Mouse (Mus musculus): ENCODE measurements at regions not wholly inside any gene's neighbourhood (a gene's known extent, or its start where the extent isn't known, plus 50 kb on each side); places are given as distances from the start of the nearest gene placed in this dataset.

- TF ChIP-seq ZC3H11A (IDR thresholded peaks at IDR 0.05; ENCODE audit: borderline replicate concordance, low read depth, low read length) (no peak), ZNF384 (IDR thresholded peaks at IDR 0.05; ENCODE audit: low read depth, low read length) (no peak), MAFK (IDR thresholded peaks at IDR 0.05; ENCODE audit: insufficient read depth, low read depth, low read length) (no peak), HCFC1 (IDR thresholded peaks at IDR 0.05; ENCODE audit: borderline replicate concordance, insufficient read depth, low read length) (no peak), CHD2 (IDR thresholded peaks at IDR 0.05; ENCODE audit: low read depth, low read length) (no peak)
These were observed 174.8 kb upstream of the Crim1 start for GRCm38 (mm10) chr17:78025294-78025693.

Measured in ES-E14 (cell line).